Mouse (Mus musculus): ENCODE data around the gene Rev1.

- no peak for TF ChIP-seq EP300 (IDR thresholded peaks at IDR 0.05; ENCODE audit: low read length)
- TF ChIP-seq E2F4 (IDR thresholded peaks at IDR 0.05; ENCODE audit: insufficient replicate concordance, low read depth, low read length): no peak
- no peak for TF ChIP-seq POLR2A (IDR thresholded peaks at IDR 0.05; ENCODE audit: low read depth, low read length)
- no peak for TF ChIP-seq UBTF (IDR thresholded peaks at IDR 0.05; ENCODE audit: low read depth, low read length)
- TF ChIP-seq NELFE (IDR thresholded peaks at IDR 0.05; ENCODE audit: low read depth, low read length): no peak
- TF ChIP-seq HCFC1 (IDR thresholded peaks at IDR 0.05; ENCODE audit: low read depth, low read length): no peak
- TF ChIP-seq RAD21 (IDR thresholded peaks at IDR 0.05; ENCODE audit: low read depth, low read length): no peak
- no peak for TF ChIP-seq MXI1 (IDR thresholded peaks at IDR 0.05; ENCODE audit: low read depth, low read length)
- TF ChIP-seq POLR2AphosphoS2 (IDR thresholded peaks at IDR 0.05; ENCODE audit: low read depth, low read length): no peak
These were observed 80.0 kb downstream of the Rev1 start for GRCm38 (mm10) chr1:38049562-38049961.

All from CH12.LX (cell line).